Mouse (Mus musculus): ENCODE measurements around the gene Wdr20.

Wdr20 gene

GRCm38 (mm10) chr12:110851923-110852322 lies 114.2 kb downstream of the Wdr20 start:
- DNase-seq (ENCODE audit: low spot score in 2 of 2): no peak
